Mouse (Mus musculus) adrenal gland, adult 18-20 months (tissue): ENCODE data around the gene Klc2. TPM values are rescaled to one million over a fixed set of nuclear protein-coding genes. Genes with fewer than 3 reads are reported as not detected.

Source experiments
- total RNA-seq, 2 experiments: library from RNA; stranded (reverse); gene quantifications; 1 replicate in 1 of 2; 2 replicates in 1 of 2; pipeline ENCODE4 v1.2.3; 2021

The Klc2 gene
- total RNA-seq, 2 experiments from 2014 or later, result 49.2 to 49.8 TPM

Other genes starting within 250 kb of the Klc2 start
- gene Actn3, start 240.7 kb downstream of the Klc2 start, total RNA-seq, result 1 to 10 TPM in 1 of 2 experiments, under 1 TPM in 1; 0.73 to 1.5 TPM
- 10 to 100 TPM; 16.9 to 20.5 TPM for gene Zdhhc24, start 239.9 kb downstream of the Klc2 start, total RNA-seq
- gene Bbs1, start 211.9 kb downstream of the Klc2 start, total RNA-seq, result 1 to 10 TPM; 5.1 to 8.9 TPM
- 10 to 100 TPM; 51.4 to 86.6 TPM for gene Dpp3, start 190.3 kb downstream of the Klc2 start, total RNA-seq
- 1 to 10 TPM; 6.8 to 8.9 TPM for gene Peli3, start 175.4 kb downstream of the Klc2 start, total RNA-seq
- 10 to 100 TPM; 51.3 to 59.1 TPM for gene Mrpl11, start 156.4 kb downstream of the Klc2 start, total RNA-seq
- under 1 TPM; 0.35 to 0.46 TPM for gene Npas4, start 128.2 kb downstream of the Klc2 start, total RNA-seq
- 1 to 10 TPM; 2.9 to 4.5 TPM for gene Slc29a2, start 94.7 kb downstream of the Klc2 start, total RNA-seq
- gene B4gat1, start 79.7 kb downstream of the Klc2 start, total RNA-seq, result 10 to 100 TPM; 25.9 to 31.8 TPM
- 1 to 10 TPM in 1 of 2 experiments, under 1 TPM in 1; 0.73 to 1.5 TPM for gene AC124502.3, start 79.7 kb downstream of the Klc2 start, total RNA-seq
- gene Brms1, start 77.2 kb downstream of the Klc2 start, total RNA-seq, result 10 to 100 TPM; 28.4 to 29.3 TPM
- 1 to 10 TPM; 3.4 to 4.2 TPM for gene Rin1, start 68.1 kb downstream of the Klc2 start, total RNA-seq
- 10 to 100 TPM in 1 of 2 experiments, 1 to 10 TPM in 1; 7.3 to 16.2 TPM for gene Cd248, start 50.5 kb downstream of the Klc2 start, total RNA-seq
- 1 to 10 TPM; 1.4 to 1.5 TPM for gene Tmem151a, start 33.0 kb downstream of the Klc2 start, total RNA-seq
- 10 to 100 TPM; 56.4 to 75.3 TPM for gene Yif1a, start 30.0 kb downstream of the Klc2 start, total RNA-seq
- 1 to 10 TPM; 1.9 to 2.3 TPM for gene Cnih2, start 20.0 kb downstream of the Klc2 start, total RNA-seq
- 100 to 1,000 TPM; 179 to 194 TPM for gene Rab1b, start 11.5 kb downstream of the Klc2 start, total RNA-seq
- gene Pacs1, start 154.6 kb upstream of the Klc2 start, total RNA-seq, result 10 to 100 TPM; 15.1 to 20.7 TPM
- 100 to 1,000 TPM; 139 to 173 TPM for gene Sf3b2, start 176.9 kb upstream of the Klc2 start, total RNA-seq
- gene Gal3st3, start 179.8 kb upstream of the Klc2 start, total RNA-seq, result under 1 TPM; 0.13 to 0.29 TPM
- not detected for gene Catsper1, start 217.2 kb upstream of the Klc2 start, total RNA-seq
- 1 to 10 TPM; 2.5 to 3.2 TPM for gene Cst6, start 231.0 kb upstream of the Klc2 start, total RNA-seq
- gene Eif1ad, start 248.2 kb upstream of the Klc2 start, total RNA-seq, result 10 to 100 TPM; 24.4 to 24.5 TPM
- 100 to 1,000 TPM; 127 to 129 TPM for gene Banf1, start 248.6 kb upstream of the Klc2 start, total RNA-seq